Mouse (Mus musculus) CH12.LX (cell line): Measurements from ENCODE around the gene Krba1.

Experiments used
- CHD2 ChIP-seq: IDR thresholded peaks from 2 replicates; pipeline ENCODE4 v1.6.1; 2011; ENCODE audit warnings: low read length, improper control_type of control experiment
- CTCF ChIP-seq, 2 experiments: IDR thresholded peaks in 1 of 2; conservative IDR thresholded peaks in 1 of 2; 2 replicates each; pipeline ENCODE4 v1.5.1; 2011 to 2012; ENCODE audit warnings: low read depth in 2 of 2, low read length in 2 of 2, improper control_type of control experiment in 1 of 2, inconsistent platforms in 1 of 2, mild to moderate bottlenecking in 1 of 2, moderate library complexity in 1 of 2
- EP300 ChIP-seq: IDR thresholded peaks from 2 replicates; pipeline ENCODE4 v1.6.1; 2011; ENCODE audit warnings: low read length, improper control_type of control experiment
- ETS1 ChIP-seq: conservative IDR thresholded peaks from 2 replicates; pipeline ENCODE4 v1.6.1; 2012; ENCODE audit warnings: low read depth, mild to moderate bottlenecking, inconsistent platforms, low read length, improper control_type of control experiment, moderate library complexity
- MAX ChIP-seq: IDR thresholded peaks from 2 replicates; pipeline ENCODE4 v1.6.1; 2011; ENCODE audit warnings: low read length, improper control_type of control experiment
- MAZ ChIP-seq: IDR thresholded peaks from 2 replicates; pipeline ENCODE4 v1.6.1; 2012; ENCODE audit warnings: low read depth, mild to moderate bottlenecking, inconsistent platforms, low read length, improper control_type of control experiment, moderate library complexity
- POLR2A ChIP-seq: IDR thresholded peaks from 2 replicates; pipeline ENCODE4 v1.6.1; 2011; ENCODE audit warnings: low read depth, mild to moderate bottlenecking, improper control_type of control experiment, low read length
- SMC3 ChIP-seq: IDR thresholded peaks from 2 replicates; pipeline ENCODE4 v1.6.1; 2011; ENCODE audit warnings: low read depth, low read length, improper control_type of control experiment
- ZNF384 ChIP-seq: IDR thresholded peaks from 2 replicates; pipeline ENCODE4 v1.6.1; 2012; ENCODE audit warnings: low read depth, low read length, improper control_type of control experiment, inconsistent platforms

- TF ChIP-seq MAZ (no peak), CHD2 (no peak), MAX (no peak), SMC3 (no peak), POLR2A (no peak), ZNF384 (no peak), CTCF (conservative IDR thresholded peaks at IDR 0.05 in 1 of 2, IDR thresholded peaks at IDR 0.05 in 1 of 2; ENCODE audit: low read depth in 2 of 2, low read length in 2 of 2) (no peak), EP300 (peak; percentile 80), ETS1 (peak; percentile 26; the same call in 1 of the 2 replicates)
Measured at GRCm38 (mm10) chr6:48410551-48410950, 15.2 kb downstream of the Krba1 start.
